Mouse (Mus musculus) urinary bladder, postnatal 36 days (tissue): ENCODE results near the gene Slc22a7.

ENCODE experiments used
- DNase-seq, 2 experiments: peaks; one replicate each; pipeline ENCODE4 v3.0.0; 2022; ENCODE audit warnings: low spot score in 2 of 2, mixed read lengths in 1 of 2

Gene Slc22a7

DNA sequence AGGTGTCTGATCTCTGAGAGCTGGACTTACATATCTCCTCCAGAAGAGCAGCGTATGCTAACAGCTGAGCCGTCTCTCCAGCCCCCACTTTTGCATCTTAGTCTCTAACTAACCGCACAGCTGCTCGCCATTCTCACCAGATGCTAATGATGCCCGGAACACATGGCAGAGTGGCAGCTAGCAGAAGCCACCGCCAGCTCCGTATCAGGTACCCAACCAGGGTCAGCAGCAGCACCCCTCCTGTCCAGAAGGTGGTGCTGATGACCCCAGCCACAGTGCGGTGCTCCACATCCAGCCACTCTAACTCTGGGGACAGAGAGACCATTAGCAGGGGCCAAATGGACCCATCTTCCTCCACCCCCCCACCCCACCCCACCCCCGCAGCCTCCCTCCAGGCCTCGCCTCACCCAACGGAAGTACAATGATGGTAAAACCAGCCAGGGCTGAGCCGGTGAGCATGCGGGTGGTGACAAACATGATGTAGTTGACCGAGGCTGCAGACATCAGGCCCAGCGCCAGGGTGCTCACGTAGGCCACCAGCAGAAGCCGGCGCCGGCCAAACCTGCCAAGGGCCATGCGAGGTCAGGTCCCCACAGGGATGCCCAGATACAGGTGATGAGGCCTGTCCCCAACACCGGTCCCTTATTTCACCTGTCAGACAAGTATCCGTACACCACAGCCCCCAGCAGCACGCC lies 1.4 kb downstream of the Slc22a7 start:
- no peak for DNase-seq

DNA sequence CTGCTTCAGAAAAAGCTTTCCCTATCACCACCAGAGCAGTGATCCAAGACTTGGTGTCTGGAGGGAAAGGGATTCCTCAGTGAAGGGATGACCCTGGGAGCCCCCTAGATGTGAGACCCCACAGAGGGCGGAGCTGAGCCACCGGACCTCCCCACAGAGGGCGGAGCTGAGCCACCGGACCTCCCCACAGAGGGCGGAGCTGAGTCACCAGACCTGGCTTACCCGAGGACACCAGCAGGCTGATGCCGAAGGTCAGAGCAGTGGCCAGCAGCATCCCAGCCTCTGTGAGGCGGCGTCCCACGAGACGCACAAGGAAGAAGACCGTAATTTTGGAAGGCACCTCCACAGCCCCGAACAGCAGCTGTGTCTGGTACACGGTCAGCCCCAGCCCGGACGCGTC lies 4.6 kb downstream of the Slc22a7 start:
- no peak for DNase-seq

DNA sequence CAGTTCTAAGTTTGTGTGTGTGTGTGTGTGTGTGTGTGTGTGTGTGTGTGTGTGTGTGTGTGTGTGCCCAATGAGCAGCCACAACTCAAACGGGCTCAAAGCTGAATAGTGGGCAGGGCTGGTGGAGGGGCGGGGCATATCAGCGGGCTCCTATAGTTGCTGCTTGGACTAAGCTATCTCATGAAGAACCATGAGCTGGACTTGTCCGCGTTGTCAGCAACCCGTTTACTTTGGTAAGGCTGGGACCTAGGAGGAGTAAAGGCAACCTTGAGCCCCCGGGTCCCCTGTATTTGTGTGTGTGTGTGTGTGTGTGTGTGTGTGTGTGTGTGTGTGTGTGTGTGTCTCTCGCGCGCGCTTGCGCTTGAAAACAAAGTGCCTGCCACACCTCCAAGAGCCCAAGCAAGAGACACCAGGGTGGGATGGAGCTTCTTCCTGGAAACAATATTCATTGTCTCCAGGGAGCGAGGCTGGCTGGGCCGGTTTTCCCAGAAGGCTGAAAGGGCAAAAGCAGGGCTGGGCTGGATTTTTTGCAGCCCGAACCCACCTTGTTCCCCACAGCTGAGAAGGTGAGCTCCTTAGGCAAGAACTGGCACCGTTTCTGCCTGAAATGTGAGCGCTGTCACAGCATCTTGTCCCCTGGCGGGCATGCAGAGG lies 9.4 kb downstream of the Slc22a7 start, which contains the start of gene Crip3:
Gene Crip3, plus strand, starts transcription at position 166 of the 654 bp plus-strand sequence.
- no peak for DNase-seq

DNA sequence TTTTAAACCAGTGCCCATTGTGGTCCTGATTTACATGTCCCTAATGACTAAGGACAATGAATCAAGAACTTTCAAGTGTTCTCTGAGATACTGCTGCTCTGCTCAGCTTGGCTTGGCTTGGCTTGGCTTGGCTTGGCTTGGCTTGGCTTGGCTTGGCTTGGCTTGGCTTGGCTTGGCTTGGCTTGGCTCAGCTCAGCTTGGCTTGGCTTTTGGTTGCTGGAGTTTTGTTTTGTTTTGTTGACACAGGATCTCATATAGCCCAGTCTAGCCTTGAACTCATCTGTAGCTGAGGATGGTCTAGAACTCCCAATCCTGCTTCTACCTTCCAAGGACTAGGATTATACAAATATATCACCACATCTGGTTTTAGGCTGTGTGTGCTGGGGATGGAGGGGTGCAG lies 11.8 kb downstream of the Slc22a7 start:
- no peak for DNase-seq

DNA sequence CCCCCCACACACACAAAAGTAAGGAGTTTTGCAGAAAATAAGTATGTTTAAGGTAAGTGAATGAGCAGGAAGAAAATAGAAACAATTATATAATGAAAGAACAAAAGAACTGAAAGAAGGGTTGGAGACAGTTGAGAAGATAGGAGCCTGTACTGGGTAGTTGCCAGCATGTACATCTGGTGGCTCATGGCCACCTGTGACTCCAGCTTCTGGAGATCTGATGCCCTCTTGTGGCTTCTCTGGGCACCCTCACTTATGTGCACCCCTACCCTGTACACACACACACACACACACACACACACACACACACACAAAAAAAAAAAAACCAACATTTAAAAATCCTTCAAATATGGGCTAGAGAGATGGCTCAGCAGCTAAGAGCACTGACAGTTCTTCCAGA lies 18.5 kb downstream of the Slc22a7 start:
- no peak for DNase-seq

DNA sequence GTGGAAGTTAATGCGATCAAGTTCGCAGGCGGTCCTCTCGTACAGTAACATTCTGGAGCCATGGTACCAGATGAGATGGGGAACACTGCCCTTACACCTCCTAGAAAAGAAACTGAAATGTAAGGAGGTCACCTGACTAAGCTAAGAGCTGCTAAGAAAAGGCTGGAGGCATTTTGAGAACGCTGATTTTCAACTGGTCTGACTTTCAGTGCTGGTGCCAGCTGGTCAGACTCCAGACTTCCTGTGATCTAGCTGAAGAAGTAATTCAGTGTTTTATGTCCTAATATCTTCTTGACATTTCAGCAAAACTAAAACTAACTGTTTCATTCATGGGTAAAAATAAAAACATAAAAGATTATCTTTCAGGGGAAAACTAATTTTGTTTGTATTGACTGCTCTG lies 19.6 kb downstream of the Slc22a7 start:
- DNase-seq = peak in 1 of 2 experiments; percentile 36

DNA sequence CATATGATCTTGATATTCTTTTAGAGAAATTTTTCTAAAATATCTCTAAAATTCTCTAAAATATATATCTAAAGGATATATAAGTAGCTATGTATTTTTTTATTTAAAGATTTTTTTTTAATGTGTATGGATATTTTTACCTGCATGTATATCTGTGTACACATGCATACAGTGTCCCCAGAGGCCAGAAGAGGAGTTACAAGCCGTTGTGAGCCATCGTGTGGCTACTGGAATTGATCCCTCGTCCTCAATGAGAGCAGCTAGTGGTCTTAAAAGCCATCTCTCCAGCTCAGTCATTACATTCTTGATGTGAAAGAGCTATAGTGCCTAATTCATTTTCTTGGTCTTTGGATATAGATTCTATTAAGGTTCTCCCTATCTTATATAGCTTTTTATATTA lies 29.8 kb downstream of the Slc22a7 start:
- no peak for DNase-seq

DNA sequence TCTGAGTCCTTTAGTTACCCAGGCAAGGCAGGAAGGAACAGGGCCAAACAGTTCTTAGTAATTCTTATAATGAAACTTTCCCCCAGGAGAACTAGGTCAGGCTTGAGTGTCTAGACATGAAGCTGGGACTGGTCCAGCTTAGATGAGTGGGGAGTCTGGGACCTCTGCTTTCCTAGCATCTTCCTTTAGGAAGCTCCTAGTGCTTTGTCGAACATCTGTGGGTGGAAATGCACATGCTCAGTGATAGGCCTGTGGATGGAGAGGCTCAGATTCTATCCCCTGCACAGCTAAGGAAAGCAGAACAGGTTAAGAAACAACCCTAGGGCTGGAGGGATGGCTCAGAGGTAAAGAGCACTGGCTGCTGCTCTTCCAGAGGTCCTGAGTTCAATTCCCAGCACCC lies 43.6 kb downstream of the Slc22a7 start:
- DNase-seq = no peak

DNA sequence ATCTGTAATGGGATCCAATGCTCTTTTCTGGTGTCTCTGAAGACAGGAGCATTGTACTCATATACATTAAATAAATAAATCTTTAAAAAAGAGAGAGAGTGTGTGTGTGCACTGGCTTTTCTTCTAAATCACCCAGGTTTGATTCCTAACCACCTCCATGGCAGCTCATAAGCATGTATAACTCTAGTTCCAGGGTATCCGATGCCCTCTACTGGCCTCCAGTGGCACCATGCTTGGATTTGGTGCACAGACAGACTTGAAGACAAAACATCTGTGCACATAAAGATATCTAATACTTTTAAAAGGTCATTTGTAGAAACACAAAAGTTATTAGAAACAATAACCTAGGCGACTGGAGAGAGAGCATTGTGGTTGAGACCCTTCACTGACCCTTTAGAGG lies 45.2 kb downstream of the Slc22a7 start:
- peak; percentile 17 to 27 for DNase-seq

DNA sequence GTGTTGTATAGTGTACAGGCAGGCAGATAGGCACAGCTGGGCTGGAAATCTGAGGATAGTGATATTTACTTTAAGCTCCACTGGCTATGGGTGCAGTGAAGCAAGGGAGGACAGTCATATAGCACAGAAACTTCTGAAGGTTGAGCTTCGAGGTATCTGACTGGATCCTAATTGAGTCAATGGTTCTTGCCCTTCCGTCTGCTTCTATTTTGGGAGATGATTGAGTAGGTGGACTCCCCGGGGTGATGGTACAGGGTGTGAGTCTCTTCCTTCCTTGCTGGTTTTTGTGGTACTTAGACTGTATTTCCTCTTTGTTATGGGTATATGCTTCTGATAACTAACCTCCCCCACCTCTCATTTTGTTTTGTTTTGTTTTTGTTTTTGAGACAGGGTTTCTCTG lies 50.1 kb downstream of the Slc22a7 start:
- no peak for DNase-seq

DNA sequence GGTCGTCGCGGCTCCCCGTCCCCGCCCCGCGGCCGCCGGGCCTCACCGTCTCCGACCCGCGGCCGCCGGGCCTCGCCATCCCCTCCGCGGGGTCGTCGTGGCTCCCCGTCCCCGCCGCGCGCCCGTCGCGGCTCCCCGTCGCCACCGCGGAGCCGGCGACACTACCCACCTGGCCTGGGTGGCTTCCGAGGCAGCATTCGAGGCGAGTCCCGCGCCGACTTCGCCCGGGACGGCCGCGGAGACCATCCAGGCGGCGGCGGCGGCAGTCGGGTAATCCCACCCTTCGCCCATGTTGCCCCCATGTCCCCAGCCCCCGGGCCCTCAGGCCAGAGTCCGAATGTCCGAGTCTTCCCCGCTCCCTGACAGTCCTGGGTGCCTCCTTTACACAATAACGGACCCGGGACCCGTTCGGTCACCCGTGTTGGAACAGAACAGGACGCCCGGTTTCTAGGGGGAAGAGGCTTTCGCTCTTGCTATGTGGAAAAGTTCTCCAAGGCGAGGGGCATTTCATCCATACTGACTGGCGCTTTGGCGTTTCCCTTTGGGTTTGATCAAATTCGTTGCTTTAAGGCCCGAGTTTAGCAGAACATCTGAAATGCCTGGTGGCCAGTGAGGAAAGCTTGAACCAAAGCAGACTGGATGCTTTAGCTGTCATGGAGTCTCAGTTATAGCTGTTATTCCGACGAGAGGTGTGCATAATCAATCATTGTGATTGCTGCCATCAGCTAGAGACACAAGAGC lies 54.0 kb downstream of the Slc22a7 start:
- DNase-seq = peak; percentile 23 to 30

DNA sequence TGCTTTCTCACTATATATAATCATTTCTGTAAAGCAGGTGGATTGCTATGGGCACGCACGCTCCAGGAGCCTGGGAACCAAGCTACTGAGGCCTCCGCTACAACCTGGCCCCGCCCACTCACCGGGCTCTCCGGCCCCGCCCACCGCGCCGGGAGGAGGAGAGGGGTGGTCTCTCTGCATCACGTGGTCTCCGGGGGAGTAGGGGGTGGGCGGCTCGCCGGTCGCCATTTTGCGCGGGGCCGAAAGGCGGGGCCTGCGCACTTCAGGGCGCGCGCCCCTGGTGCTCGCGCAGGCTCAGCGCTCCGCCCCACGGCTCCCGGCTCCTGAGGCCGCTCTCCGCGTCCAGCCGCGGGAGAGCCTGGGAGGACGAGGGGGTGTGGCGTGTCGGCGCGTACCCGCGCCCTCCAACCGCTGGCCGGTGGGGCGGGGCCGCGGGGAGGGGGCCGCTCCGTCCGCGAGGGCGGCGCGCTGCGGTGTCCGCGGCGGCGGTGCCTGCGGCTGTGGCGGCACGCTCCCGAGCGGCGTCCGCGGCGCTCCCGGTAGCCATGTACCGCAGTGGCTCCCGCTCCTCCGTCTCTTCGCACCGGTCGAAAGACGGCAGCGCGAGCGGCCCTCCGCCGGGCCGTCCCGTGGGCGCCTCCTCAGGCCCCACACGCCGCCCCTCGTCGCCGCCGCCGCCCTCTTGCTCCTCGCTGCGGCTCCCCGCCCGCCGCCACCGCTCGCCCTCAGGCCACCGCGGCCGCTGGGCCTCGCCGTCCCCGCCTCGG lies 54.8 kb downstream of the Slc22a7 start, which contains the start of gene Zfp318:
Gene Zfp318, plus strand, starts transcription at position 438 of the 767 bp plus-strand sequence.
- peak; percentile 97 for DNase-seq
